ENCODE assay signal across 16 mouse cellular contexts in genomic region chr3:83958951-83959681, GRCm38 (mm10).
"Had no signal": no experiment of that assay in that cellular context is flagged by ENCODE, and none has a peak within 500 bp of the region (broad histone marks: within the 10 kb centered on the region; RNA-seq: fewer than 3 reads in every experiment).

No protein-coding gene starts in this region.

- H3K4me3 ChIP-seq: limb, embryonic 12.5 days; megakaryocyte, embryonic 14.5 days; midbrain, embryonic 15.5 days; neural tube, embryonic 13.5 days; stomach, embryonic 15.5 days had no signal

- H3K27me3 ChIP-seq: limb, embryonic 12.5 days; megakaryocyte, embryonic 14.5 days; midbrain, embryonic 15.5 days; neural tube, embryonic 13.5 days; stomach, embryonic 15.5 days had no signal

- H3K9me3 ChIP-seq: limb, embryonic 12.5 days; megakaryocyte, embryonic 14.5 days; midbrain, embryonic 15.5 days; neural tube, embryonic 13.5 days; stomach, embryonic 15.5 days had no signal

- H3K9ac ChIP-seq: limb, embryonic 12.5 days; liver, embryonic 14.5 days; midbrain, embryonic 15.5 days; neural tube, embryonic 13.5 days; stomach, embryonic 15.5 days had no signal

- H3K27ac ChIP-seq: kidney, postnatal 0 days; limb, embryonic 12.5 days; liver, embryonic 14.5 days; macrophage; midbrain, embryonic 15.5 days; neural tube, embryonic 13.5 days; stomach, embryonic 15.5 days had no signal

- DNase-seq: kidney, adult 8-10 months; kidney, postnatal 36 days; layer of hippocampus, adult 9-11 months; layer of hippocampus, postnatal 36 days; right cerebral cortex, postnatal 14 days; thymus, postnatal 36 days had no signal

- H3K4me2 ChIP-seq: limb, embryonic 12.5 days; midbrain, embryonic 11.5 days; midbrain, embryonic 15.5 days; neural tube, embryonic 13.5 days; stomach, embryonic 15.5 days had no signal

- H3K4me1 ChIP-seq: limb, embryonic 12.5 days; neural tube, embryonic 13.5 days had no signal

- ATAC-seq: intestine, postnatal 0 days; midbrain, embryonic 15.5 days had no signal
